Mouse (Mus musculus) kidney, embryonic 15.5 days (tissue): ENCODE measurements around the gene Med7. TPM values are rescaled to one million over a fixed set of nuclear protein-coding genes. Genes with fewer than 3 reads are reported as not detected.
A peak's percentile ranks its signal among the peaks of the same experiment; 100 is the strongest.

Source experiments
- ATAC-seq: fragments of 200-750 bp; cut with Nextera tagmentation; replicated peaks from 2 replicates; pipeline ENCODE4 v1.8.0; 2017; ENCODE audit warnings: moderate TSS enrichment; ENCODE audit not compliant: low FRiP score
- H3K27ac ChIP-seq: fragments of 300-500 bp; sonication (generic); 2 replicates; pipeline ENCODE4 v1.5.1; 2015; ENCODE audit warnings: mild to moderate bottlenecking, inconsistent platforms
- H3K27me3 ChIP-seq: fragments of 300-500 bp; sonication (generic); 2 replicates; pipeline ENCODE4 v1.6.1; 2015; ENCODE audit warnings: inconsistent platforms
- H3K36me3 ChIP-seq: fragments of 300-500 bp; sonication (generic); 2 replicates; pipeline ENCODE4 v1.6.1; 2015; ENCODE audit warnings: inconsistent platforms
- H3K4me1 ChIP-seq: fragments of 300-500 bp; sonication (generic); 2 replicates; pipeline ENCODE4 v1.6.1; 2015; ENCODE audit warnings: inconsistent platforms
- H3K4me2 ChIP-seq: fragments of 300-500 bp; sonication (generic); 2 replicates; pipeline ENCODE4 v1.6.1; 2015; ENCODE audit warnings: moderate library complexity, mild to moderate bottlenecking, inconsistent platforms
- H3K4me3 ChIP-seq: fragments of 300-500 bp; sonication (generic); replicated peaks from 2 replicates; pipeline ENCODE4 v1.5.1; 2015; ENCODE audit warnings: mild to moderate bottlenecking, inconsistent platforms
- H3K9ac ChIP-seq: fragments of 300-500 bp; sonication (generic); 2 replicates; pipeline ENCODE4 v1.6.1; 2015; ENCODE audit warnings: mild to moderate bottlenecking, inconsistent platforms
- H3K9me3 ChIP-seq: fragments of 300-500 bp; sonication (generic); replicated peaks from 2 replicates; pipeline ENCODE4 v1.6.1; 2016; ENCODE audit warnings: inconsistent platforms
- WGBS: fragments of 180-500 bp; shearing (Covaris S2); methylation state at CpG from one replicate; pipeline ENCODE4 v1.1.7; 2015; ENCODE audit warnings: mixed read lengths; 5-methylcytosine and 5-hydroxymethylcytosine counted together
- polyA plus RNA-seq: library from polyadenylated mRNA; unstranded; fragments of >200 nt; fragmentation: Nextera tagmentation; extraction: Ambion mirVana; gene quantifications from 2 replicates; pipeline ENCODE4 v1.2.1, GENCODE M21; 2015

The Med7 gene
- 80.5 and 81.3 TPM in 2 replicates for polyA plus RNA-seq

- no peaks in the 10 kb centered on the region for H3K9me3 ChIP-seq
- H3K4me3 ChIP-seq: peak within 1 kb of the TSS; percentile 99
- H3K4me2 ChIP-seq: peak within 1 kb of the TSS; percentile 70
- H3K27me3 ChIP-seq: no peaks in the 10 kb centered on the region
- ATAC-seq: peak; percentile 99
- peaks cover 28% of the 10 kb centered on the region for H3K36me3 ChIP-seq
- under 1% methylated on average over 59 of the region's 59 CpGs for WGBS
- peak within 1 kb of the TSS; percentile 93 for H3K9ac ChIP-seq
- H3K4me1 ChIP-seq: peaks cover 4% of the 10 kb centered on the region; the same call in 1 of the 2 replicates
- peak within 1 kb of the TSS; percentile 96 for H3K27ac ChIP-seq
Observed at GRCm38 (mm10) chr11:46436760-46437458, at the start of gene Med7. Gene Med7, plus strand, starts transcription at chr11:46436925.

- H3K4me2 ChIP-seq: no peak overlapping the region
- H3K4me1 ChIP-seq: no peaks in the 10 kb centered on the region
- 92% methylated on average over 8 of the region's 8 CpGs for WGBS
Observed at GRCm38 (mm10) chr11:46387061-46387460, 49.7 kb upstream of the Med7 start.

GRCm38 (mm10) chr11:46388438-46388837 is 48.3 kb upstream of the Med7 start:
- H3K9ac ChIP-seq: no peak overlapping the region
- H3K9me3 ChIP-seq: no peaks in the 10 kb centered on the region
- H3K4me1 ChIP-seq: no peaks in the 10 kb centered on the region
- H3K4me2 ChIP-seq: 0 out of 2 replicates have a peak overlapping the region, but pooled peaks have one; percentile 1
- no peak overlapping the region for H3K4me3 ChIP-seq
- H3K27ac ChIP-seq: 0 out of 2 replicates have a peak overlapping the region, but pooled peaks have one; percentile 41
- no peaks in the 10 kb centered on the region for H3K36me3 ChIP-seq
- 48% methylated on average over 6 of the region's 6 CpGs for WGBS
- 0 out of 2 replicates have a peak, but pooled peaks have one; percentile 25 for ATAC-seq
- H3K27me3 ChIP-seq: no peaks in the 10 kb centered on the region

More at GRCm38 (mm10) chr11:46387061-46387460, 49.7 kb upstream of the Med7 start:
- ATAC-seq: no peak
- H3K4me3 ChIP-seq: no peak overlapping the region
- H3K27ac ChIP-seq: no peak overlapping the region
- no peaks in the 10 kb centered on the region for H3K27me3 ChIP-seq
- no peaks in the 10 kb centered on the region for H3K9me3 ChIP-seq
- no peak overlapping the region for H3K9ac ChIP-seq
- H3K36me3 ChIP-seq: no peaks in the 10 kb centered on the region

GRCm38 (mm10) chr11:46389336-46390117 is 47.2 kb upstream of the Med7 start, which contains the start of gene Itk:
Gene Itk, minus strand, starts transcription at chr11:46389515.
- 72% methylated on average over 13 of the region's 13 CpGs for WGBS
- 0 out of 2 replicates have a peak, but pooled peaks cover 2% of the 10 kb centered on the region for H3K4me1 ChIP-seq
- H3K9ac ChIP-seq: no peak within 1 kb of the TSS
- H3K9me3 ChIP-seq: no peaks in the 10 kb centered on the region
- H3K36me3 ChIP-seq: no peaks in the 10 kb centered on the region
- no peak for ATAC-seq
- 0 out of 2 replicates have a peak within 1 kb of the TSS, but pooled peaks have one; percentile 41 for H3K27ac ChIP-seq
- H3K4me3 ChIP-seq: no peak within 1 kb of the TSS
- 0 out of 2 replicates have a peak within 1 kb of the TSS, but pooled peaks have one; percentile 1 for H3K4me2 ChIP-seq
- H3K27me3 ChIP-seq: no peaks in the 10 kb centered on the region

GRCm38 (mm10) chr11:46390621-46391020 is 46.1 kb upstream of the Med7 start:
- WGBS: 52% methylated on average over 3 of the region's 3 CpGs

GRCm38 (mm10) chr11:46392890-46393289 is 43.8 kb upstream of the Med7 start:
- H3K4me2 ChIP-seq: no peak overlapping the region
- ATAC-seq: no peak
- no peaks in the 10 kb centered on the region for H3K27me3 ChIP-seq
- H3K9me3 ChIP-seq: no peaks in the 10 kb centered on the region
- H3K9ac ChIP-seq: no peak overlapping the region
- 70% methylated on average over 7 of the region's 7 CpGs for WGBS
- 0 out of 2 replicates have a peak, but pooled peaks cover 2% of the 10 kb centered on the region for H3K4me1 ChIP-seq
- no peak overlapping the region for H3K4me3 ChIP-seq
- H3K36me3 ChIP-seq: no peaks in the 10 kb centered on the region
- H3K27ac ChIP-seq: no peak overlapping the region

More at GRCm38 (mm10) chr11:46390621-46391020, 46.1 kb upstream of the Med7 start:
- Histone ChIP-seq H3K4me1 (0 out of 2 replicates have a peak, but pooled peaks cover 2% of the 10 kb centered on the region), H3K4me2 (no peak overlapping the region), H3K27ac (no peak overlapping the region), H3K27me3 (no peaks in the 10 kb centered on the region), H3K9me3 (no peaks in the 10 kb centered on the region), H3K4me3 (no peak overlapping the region), H3K9ac (no peak overlapping the region), H3K36me3 (no peaks in the 10 kb centered on the region)
- no peak for ATAC-seq

GRCm38 (mm10) chr11:46393413-46393812 is 43.3 kb upstream of the Med7 start:
- Histone ChIP-seq H3K4me3 (no peak overlapping the region), H3K36me3 (no peaks in the 10 kb centered on the region), H3K4me2 (no peak overlapping the region), H3K27ac (no peak overlapping the region), H3K9me3 (no peaks in the 10 kb centered on the region), H3K27me3 (no peaks in the 10 kb centered on the region), H3K9ac (no peak overlapping the region), H3K4me1 (0 out of 2 replicates have a peak, but pooled peaks cover 2% of the 10 kb centered on the region)
- ATAC-seq: no peak
- WGBS: 83% methylated on average over 4 of the region's 4 CpGs

- no peak overlapping the region for H3K4me3 ChIP-seq
- no peaks in the 10 kb centered on the region for H3K27me3 ChIP-seq
- 82% methylated on average over 2 of the region's 2 CpGs for WGBS
- H3K4me1 ChIP-seq: 0 out of 2 replicates have a peak, but pooled peaks cover 2% of the 10 kb centered on the region
- H3K27ac ChIP-seq: no peak overlapping the region
- ATAC-seq: no peak
- no peaks in the 10 kb centered on the region for H3K36me3 ChIP-seq
- no peak overlapping the region for H3K9ac ChIP-seq
- H3K4me2 ChIP-seq: no peak overlapping the region
- H3K9me3 ChIP-seq: no peaks in the 10 kb centered on the region
Observed at GRCm38 (mm10) chr11:46395088-46395487, 41.6 kb upstream of the Med7 start.

- no peak for ATAC-seq
Observed at GRCm38 (mm10) chr11:46395698-46396097, 41.0 kb upstream of the Med7 start.

GRCm38 (mm10) chr11:46396167-46396859 is 40.4 kb upstream of the Med7 start, which contains the start of gene Fam71b:
Gene Fam71b, plus strand, starts transcription at chr11:46396559.
- no peaks in the 10 kb centered on the region for H3K36me3 ChIP-seq
- no peak within 1 kb of the TSS for H3K27ac ChIP-seq
- H3K27me3 ChIP-seq: no peaks in the 10 kb centered on the region
- H3K9ac ChIP-seq: no peak within 1 kb of the TSS
- no peak within 1 kb of the TSS for H3K4me2 ChIP-seq
- H3K4me1 ChIP-seq: 0 out of 2 replicates have a peak, but pooled peaks cover 2% of the 10 kb centered on the region
- H3K9me3 ChIP-seq: no peaks in the 10 kb centered on the region
- no peak within 1 kb of the TSS for H3K4me3 ChIP-seq
- ATAC-seq: no peak
- 80% methylated on average over 13 of the region's 13 CpGs for WGBS

More at GRCm38 (mm10) chr11:46395698-46396097, 41.0 kb upstream of the Med7 start:
- Histone ChIP-seq H3K9ac (no peak overlapping the region), H3K27me3 (no peaks in the 10 kb centered on the region), H3K36me3 (no peaks in the 10 kb centered on the region), H3K4me3 (no peak overlapping the region), H3K9me3 (no peaks in the 10 kb centered on the region), H3K4me2 (no peak overlapping the region), H3K4me1 (0 out of 2 replicates have a peak, but pooled peaks cover 2% of the 10 kb centered on the region), H3K27ac (no peak overlapping the region)
- WGBS: 94% methylated on average over 2 of the region's 2 CpGs

- 73% methylated on average over 4 of the region's 4 CpGs for WGBS
- Histone ChIP-seq H3K27ac (no peak overlapping the region), H3K36me3 (no peaks in the 10 kb centered on the region), H3K4me3 (no peak overlapping the region), H3K4me1 (peaks cover 6% of the 10 kb centered on the region), H3K27me3 (no peaks in the 10 kb centered on the region), H3K4me2 (no peak overlapping the region), H3K9ac (no peak overlapping the region), H3K9me3 (no peaks in the 10 kb centered on the region)
- no peak for ATAC-seq
Observed at GRCm38 (mm10) chr11:46396860-46397179, 39.9 kb upstream of the Med7 start.
